8 mouse cellular contexts compared by ENCODE assay signal in genomic region chr11:116329314-116330210, GRCm38 (mm10). TPM values are rescaled to one million over a fixed set of nuclear protein-coding genes. Genes with fewer than 3 reads are reported as not detected.
DNase-seq lines count a peak whose midpoint lies in the region; ATAC-seq and TF ChIP-seq lines count a peak whose summit lies in the region.
"Had no signal": no experiment of that assay in that cellular context is flagged by ENCODE, and none has a peak within 500 bp of the region (broad histone marks: within the 10 kb centered on the region; RNA-seq: fewer than 3 reads in every experiment).

No protein-coding gene starts in this region.

- H3K27me3 ChIP-seq in hindbrain, embryonic 10.5 days (ENCODE audit: insufficient read depth, poor library complexity, severe bottlenecking), result peaks cover 36% of the 10 kb centered on the region
- peaks cover 2% of the 10 kb centered on the region; the same call in 1 of the 2 replicates for H3K27me3 ChIP-seq in stomach, postnatal 0 days (ENCODE audit: control insufficient read depth, insufficient read depth, low read length)

- peaks cover 5% of the 10 kb centered on the region; the same call in 1 of the 2 replicates for H3K36me3 ChIP-seq in hindbrain, embryonic 10.5 days
- H3K36me3 ChIP-seq in stomach, postnatal 0 days (ENCODE audit: control insufficient read depth, insufficient read depth, low read length), result no peaks in the 10 kb centered on the region

- DNase-seq in testis, postnatal 10 days (ENCODE audit: low spot score), result peak; percentile 64
- DNase-seq in testis, postnatal 14 days (ENCODE audit: low spot score), result no peak
- peak; percentile 38 for DNase-seq in hindbrain, embryonic 10.5 days (ENCODE audit: low spot score)
- peak; percentile 36 to 39 for DNase-seq in lung, adult 18-20 months
- DNase-seq in stomach, postnatal 0 days (ENCODE audit: low spot score), result peak; percentile 32
- DNase-seq in left cerebral cortex, adult 8-10 months (ENCODE audit: low spot score in 2 of 2), result no peak
- DNase-seq in heart, adult 9 months (ENCODE audit: low spot score in 2 of 2), result no peak

- WGBS in hindbrain, embryonic 10.5 days, result 47% methylated on average over 18 of the region's 18 CpGs
- 45% methylated on average over 18 of the region's 18 CpGs for WGBS in stomach, postnatal 0 days

- H3K9me3 ChIP-seq in hindbrain, embryonic 10.5 days, result no peaks in the 10 kb centered on the region
- no peaks in the 10 kb centered on the region for H3K9me3 ChIP-seq in stomach, postnatal 0 days (ENCODE audit: control insufficient read depth, low read length)

- no peak for ATAC-seq in stomach, postnatal 0 days (ENCODE audit: low FRiP score, low TSS enrichment)

- H3K4me2 ChIP-seq in stomach, postnatal 0 days (replicated peaks; ENCODE audit: low read depth), result no peak overlapping the region

- no peak for TF ChIP-seq CTCF in stomach, postnatal 0 days (IDR thresholded peaks at IDR 0.05; ENCODE audit: low read depth)

- no peak overlapping the region for H3K4me3 ChIP-seq in hindbrain, embryonic 10.5 days
- H3K4me3 ChIP-seq in stomach, postnatal 0 days (ENCODE audit: low read depth, low read length), result no peak overlapping the region

- H3K9ac ChIP-seq in stomach, postnatal 0 days (ENCODE audit: low read length), result no peak overlapping the region

- TF ChIP-seq EP300 in stomach, postnatal 0 days (optimal IDR thresholded peaks at IDR 0.05), result no peak

- peak overlapping the region; percentile 90 for H3K27ac ChIP-seq in hindbrain, embryonic 10.5 days
- H3K27ac ChIP-seq in stomach, postnatal 0 days (replicated peaks), result no peak overlapping the region

- peaks cover 76% of the 10 kb centered on the region for H3K4me1 ChIP-seq in hindbrain, embryonic 10.5 days (replicated peaks)
- no peaks in the 10 kb centered on the region for H3K4me1 ChIP-seq in stomach, postnatal 0 days (replicated peaks; ENCODE audit: control insufficient read depth, insufficient read depth)

RNA-seq across cellular contexts. Expression of gene Foxj1, which starts 5.6 kb away (rescaled TPM):
- polyA plus RNA-seq in hindbrain, embryonic 10.5 days (2016; fragmentation: Nextera tagmentation; extraction: Ambion mirVana), result 15.1 and 29.1 TPM in 2 replicates
- 0.19 and 0.40 TPM in 2 replicates for polyA plus RNA-seq in stomach, postnatal 0 days (2015; fragmentation: Nextera tagmentation; extraction: Ambion mirVana)
- 1 to 10 TPM; 4.4 to 8.6 (median 4.7) TPM for total RNA-seq in left cerebral cortex, adult 8-10 months (2022)

RNA-seq across cellular contexts. Expression of gene Exoc7, which starts 22.5 kb away (rescaled TPM):
- 52.2 and 79.2 TPM in 2 replicates for polyA plus RNA-seq in hindbrain, embryonic 10.5 days (2016; fragmentation: Nextera tagmentation; extraction: Ambion mirVana)
- polyA plus RNA-seq in stomach, postnatal 0 days (2015; fragmentation: Nextera tagmentation; extraction: Ambion mirVana), result 42.3 and 43.9 TPM in 2 replicates
- total RNA-seq in left cerebral cortex, adult 8-10 months (2022), result 100 to 1,000 TPM in 3 of 4 experiments, 10 to 100 TPM in 1; 99.6 to 115 (median 106) TPM

RNA-seq across cellular contexts. Expression of gene Galr2, which starts 48.8 kb away (rescaled TPM):
- 0.11 and 0.33 TPM in 2 replicates for polyA plus RNA-seq in hindbrain, embryonic 10.5 days (2016; fragmentation: Nextera tagmentation; extraction: Ambion mirVana)
- 0.68 and 0.76 TPM in 2 replicates for polyA plus RNA-seq in stomach, postnatal 0 days (2015; fragmentation: Nextera tagmentation; extraction: Ambion mirVana)
- not detected for total RNA-seq in left cerebral cortex, adult 8-10 months (2022)
- total RNA-seq: left cerebral cortex, postnatal 10 days had no signal

RNA-seq across cellular contexts. Expression of gene Srp68, which starts 55.5 kb away (rescaled TPM):
- polyA plus RNA-seq in hindbrain, embryonic 10.5 days (2016; fragmentation: Nextera tagmentation; extraction: Ambion mirVana), result 96.2 and 100 TPM in 2 replicates
- polyA plus RNA-seq in stomach, postnatal 0 days (2015; fragmentation: Nextera tagmentation; extraction: Ambion mirVana), result 52.6 and 53.0 TPM in 2 replicates
- total RNA-seq in left cerebral cortex, adult 8-10 months (2022), result 10 to 100 TPM; 66.5 to 72.8 (median 70.5) TPM

Comparison
In these comparisons a context has a peak if more than half of its experiments do, and no peak if none do; other contexts are left out.
1. DNase-seq: peak in testis, postnatal 10 days (single experiment), hindbrain, embryonic 10.5 days (single experiment), lung, adult 18-20 months (2 of 2) and stomach, postnatal 0 days (single experiment); none in testis, postnatal 14 days (single experiment), left cerebral cortex, adult 8-10 months (0 of 2) and heart, adult 9 months (0 of 2).
2. RNA of gene Foxj1, which starts 5.6 kb away (polyA plus RNA-seq): 15.1 to 29.1 TPM in hindbrain, embryonic 10.5 days; 0.19 to 0.40 TPM in stomach, postnatal 0 days; every median in the first group is over 10 times any median in the second.